Comparison of ENCODE assay signal across 9 mouse cellular contexts in genomic region chr7:19184250-19184649, GRCm38 (mm10). TPM values are rescaled to one million over a fixed set of nuclear protein-coding genes. Genes with fewer than 3 reads are reported as not detected.
DNase-seq lines count a peak whose midpoint lies in the region; ATAC-seq and TF ChIP-seq lines count a peak whose summit lies in the region.
"Had no signal": no experiment of that assay in that cellular context is flagged by ENCODE, and none has a peak within 500 bp of the region (broad histone marks: within the 10 kb centered on the region; RNA-seq: fewer than 3 reads in every experiment).

No protein-coding gene starts in this region.

- peak overlapping the region; percentile 64; the same call in 1 of the 2 replicates for H3K27ac ChIP-seq in embryonic facial prominence, embryonic 12.5 days
- no peak overlapping the region for H3K27ac ChIP-seq in embryonic facial prominence, embryonic 10.5 days (replicated peaks)
- H3K27ac ChIP-seq in kidney, adult 2 months (ENCODE audit: insufficient read depth, low read depth, low read length) = peak overlapping the region; percentile 42
- peak overlapping the region; percentile 67 for H3K27ac ChIP-seq in hindbrain, embryonic 14.5 days

- no peak for TF ChIP-seq POLR2A in kidney, adult 2 months (IDR thresholded peaks at IDR 0.05; ENCODE audit: low read depth, low read length)
- TF ChIP-seq POLR2A in lung, adult 2 months (IDR thresholded peaks at IDR 0.05; ENCODE audit: borderline replicate concordance, extremely low read depth, low read depth, low read length) = no peak

- no peak overlapping the region for H3K4me3 ChIP-seq in embryonic facial prominence, embryonic 12.5 days
- no peak overlapping the region for H3K4me3 ChIP-seq in embryonic facial prominence, embryonic 10.5 days
- H3K4me3 ChIP-seq in kidney, adult 2 months (ENCODE audit: insufficient read depth, low read depth, low read length) = no peak overlapping the region
- H3K4me3 ChIP-seq in hindbrain, embryonic 14.5 days (replicated peaks; ENCODE audit: low read length) = no peak overlapping the region
- no peak overlapping the region for H3K4me3 ChIP-seq in lung, adult 2 months (replicated peaks; ENCODE audit: extremely low read depth, low read depth, low read length)

- no peak for TF ChIP-seq CTCF in kidney, adult 2 months (conservative IDR thresholded peaks at IDR 0.05; ENCODE audit: insufficient read depth, insufficient read length, low read depth, low read length)
- TF ChIP-seq CTCF in lung, adult 2 months (IDR thresholded peaks at IDR 0.05; ENCODE audit: insufficient read depth, low read length) = no peak

- peaks cover 16% of the 10 kb centered on the region for H3K27me3 ChIP-seq in embryonic facial prominence, embryonic 12.5 days
- peaks cover 16% of the 10 kb centered on the region for H3K27me3 ChIP-seq in embryonic facial prominence, embryonic 10.5 days (replicated peaks; ENCODE audit: low read depth, poor library complexity, severe bottlenecking)
- no peaks in the 10 kb centered on the region for H3K27me3 ChIP-seq in kidney, adult 2 months (replicated peaks; ENCODE audit: control insufficient read depth, insufficient read depth, low read length)
- H3K27me3 ChIP-seq in hindbrain, embryonic 14.5 days (ENCODE audit: control insufficient read depth, insufficient read depth, low read length) = peaks cover 13% of the 10 kb centered on the region

- WGBS in embryonic facial prominence, embryonic 12.5 days = 89% methylated on average over 2 of the region's 2 CpGs
- 88% methylated on average over 2 of the region's 2 CpGs for WGBS in embryonic facial prominence, embryonic 10.5 days
- WGBS in kidney, adult 2 months = 63% methylated on average over 2 of the region's 2 CpGs
- 65% methylated on average over 2 of the region's 2 CpGs for WGBS in hindbrain, embryonic 14.5 days
- 74% methylated on average over 2 of the region's 2 CpGs for WGBS in lung, adult 2 months

- H3K4me1 ChIP-seq in embryonic facial prominence, embryonic 12.5 days = peaks cover 16% of the 10 kb centered on the region
- H3K4me1 ChIP-seq in embryonic facial prominence, embryonic 10.5 days = peaks cover 23% of the 10 kb centered on the region
- H3K4me1 ChIP-seq in kidney, adult 2 months (ENCODE audit: control insufficient read depth, insufficient read depth, low read length) = peaks cover 13% of the 10 kb centered on the region
- H3K4me1 ChIP-seq in hindbrain, embryonic 14.5 days (replicated peaks; ENCODE audit: control insufficient read depth, insufficient read depth, low read length) = peaks cover 14% of the 10 kb centered on the region
- H3K4me1 ChIP-seq in lung, adult 2 months (ENCODE audit: control insufficient read depth, insufficient read depth, low read length) = peaks cover 5% of the 10 kb centered on the region

- DNase-seq in embryonic facial prominence, embryonic 10.5 days (ENCODE audit: low spot score) = no peak
- peak; percentile 31 for DNase-seq in kidney, adult 2 months
- no peak for DNase-seq in kidney, adult 11 months
- peak; percentile 77 for DNase-seq in NIH3T3 (ENCODE audit: low read depth)
- no peak for DNase-seq in hindbrain, embryonic 14.5 days (ENCODE audit: low spot score)
- no peak for DNase-seq in lung, adult 2 months
- DNase-seq: lung, postnatal 10 days had no signal

- H3K4me2 ChIP-seq in embryonic facial prominence, embryonic 12.5 days (replicated peaks) = no peak overlapping the region
- H3K4me2 ChIP-seq in hindbrain, embryonic 14.5 days (replicated peaks) = no peak overlapping the region

- peaks cover 16% of the 10 kb centered on the region; the same call in 1 of the 2 replicates for H3K36me3 ChIP-seq in embryonic facial prominence, embryonic 12.5 days
- peaks cover 40% of the 10 kb centered on the region for H3K36me3 ChIP-seq in embryonic facial prominence, embryonic 10.5 days (replicated peaks)
- no peaks in the 10 kb centered on the region for H3K36me3 ChIP-seq in kidney, adult 2 months (ENCODE audit: control insufficient read depth, insufficient read depth, low read length)
- peaks cover 65% of the 10 kb centered on the region for H3K36me3 ChIP-seq in hindbrain, embryonic 14.5 days (replicated peaks; ENCODE audit: control insufficient read depth, insufficient read depth)

- H3K9ac ChIP-seq in embryonic facial prominence, embryonic 12.5 days = no peak overlapping the region
- H3K9ac ChIP-seq in hindbrain, embryonic 14.5 days = no peak overlapping the region

- no peak for ATAC-seq in embryonic facial prominence, embryonic 12.5 days (ENCODE audit: insufficient number of reproducible peaks, insufficient read depth, low FRiP score, low TSS enrichment)
- no peak for ATAC-seq in hindbrain, embryonic 14.5 days (ENCODE audit: low FRiP score)
- ATAC-seq in cerebellum, adult (ENCODE audit: insufficient number of reproducible peaks, low FRiP score, low TSS enrichment) = no peak

- no peaks in the 10 kb centered on the region for H3K9me3 ChIP-seq in embryonic facial prominence, embryonic 12.5 days
- no peaks in the 10 kb centered on the region for H3K9me3 ChIP-seq in embryonic facial prominence, embryonic 10.5 days
- H3K9me3 ChIP-seq in hindbrain, embryonic 14.5 days (ENCODE audit: control insufficient read depth, low read length) = no peaks in the 10 kb centered on the region

RNA-seq across cellular contexts. Expression of gene Eml2, which starts 8.0 kb away (rescaled TPM):
- 4.5 and 4.9 TPM in 2 replicates for polyA plus RNA-seq in embryonic facial prominence, embryonic 12.5 days (2016; fragmentation: Nextera tagmentation; extraction: Ambion mirVana)
- 5.2 and 6.2 TPM in 2 replicates for polyA plus RNA-seq in embryonic facial prominence, embryonic 10.5 days (2016; fragmentation: Nextera tagmentation; extraction: Ambion mirVana)
- polyA plus RNA-seq in kidney, adult 2 months (2012; rRNA removed) = 38.8 and 39.0 TPM in 2 replicates
- polyA plus RNA-seq in hindbrain, embryonic 14.5 days (2014; fragmentation: Nextera tagmentation; extraction: Ambion mirVana) = 3.4 and 3.6 TPM in 2 replicates
- polyA plus RNA-seq in lung, adult 2 months (2012; rRNA removed) = 73.7 and 81.5 TPM in 2 replicates

RNA-seq across cellular contexts. Expression of gene Gipr, which starts 18.3 kb away (rescaled TPM):
- 0.54 and 0.84 TPM in 2 replicates for polyA plus RNA-seq in embryonic facial prominence, embryonic 12.5 days (2016; fragmentation: Nextera tagmentation; extraction: Ambion mirVana)
- 1.4 and 1.6 TPM in 2 replicates for polyA plus RNA-seq in embryonic facial prominence, embryonic 10.5 days (2016; fragmentation: Nextera tagmentation; extraction: Ambion mirVana)
- polyA plus RNA-seq in kidney, adult 2 months (2012; rRNA removed) = 0.13 and 0.20 TPM in 2 replicates
- polyA plus RNA-seq in hindbrain, embryonic 14.5 days (2014; fragmentation: Nextera tagmentation; extraction: Ambion mirVana) = 0.62 and 1.1 TPM in 2 replicates
- 0.19 and 0.24 TPM in 2 replicates for polyA plus RNA-seq in lung, adult 2 months (2012; rRNA removed)

RNA-seq across cellular contexts. Expression of gene Gpr4, which starts 28.1 kb away (rescaled TPM):
- polyA plus RNA-seq in embryonic facial prominence, embryonic 12.5 days (2016; fragmentation: Nextera tagmentation; extraction: Ambion mirVana) = 1.4 and 1.7 TPM in 2 replicates
- polyA plus RNA-seq in embryonic facial prominence, embryonic 10.5 days (2016; fragmentation: Nextera tagmentation; extraction: Ambion mirVana) = 1.7 and 2.0 TPM in 2 replicates
- 10.1 and 10.8 TPM in 2 replicates for polyA plus RNA-seq in kidney, adult 2 months (2012; rRNA removed)
- 3.1 and 3.2 TPM in 2 replicates for polyA plus RNA-seq in hindbrain, embryonic 14.5 days (2014; fragmentation: Nextera tagmentation; extraction: Ambion mirVana)
- polyA plus RNA-seq in lung, adult 2 months (2012; rRNA removed) = 21.6 and 29.5 TPM in 2 replicates

RNA-seq across cellular contexts. Expression of gene Snrpd2, which starts 34.7 kb away (rescaled TPM):
- 149 and 166 TPM in 2 replicates for polyA plus RNA-seq in embryonic facial prominence, embryonic 12.5 days (2016; fragmentation: Nextera tagmentation; extraction: Ambion mirVana)
- polyA plus RNA-seq in embryonic facial prominence, embryonic 10.5 days (2016; fragmentation: Nextera tagmentation; extraction: Ambion mirVana) = 178 and 189 TPM in 2 replicates
- 34.8 and 42.2 TPM in 2 replicates for polyA plus RNA-seq in kidney, adult 2 months (2012; rRNA removed)
- polyA plus RNA-seq in hindbrain, embryonic 14.5 days (2014; fragmentation: Nextera tagmentation; extraction: Ambion mirVana) = 104 and 110 TPM in 2 replicates
- 16.2 and 20.1 TPM in 2 replicates for polyA plus RNA-seq in lung, adult 2 months (2012; rRNA removed)

RNA-seq across cellular contexts. Expression of gene Qpctl, which starts 35.2 kb away (rescaled TPM):
- polyA plus RNA-seq in embryonic facial prominence, embryonic 12.5 days (2016; fragmentation: Nextera tagmentation; extraction: Ambion mirVana) = 16.7 and 17.4 TPM in 2 replicates
- polyA plus RNA-seq in embryonic facial prominence, embryonic 10.5 days (2016; fragmentation: Nextera tagmentation; extraction: Ambion mirVana) = 14.6 and 15.1 TPM in 2 replicates
- 11.9 and 12.1 TPM in 2 replicates for polyA plus RNA-seq in kidney, adult 2 months (2012; rRNA removed)
- polyA plus RNA-seq in hindbrain, embryonic 14.5 days (2014; fragmentation: Nextera tagmentation; extraction: Ambion mirVana) = 19.1 and 20.3 TPM in 2 replicates
- polyA plus RNA-seq in lung, adult 2 months (2012; rRNA removed) = 11.1 and 14.9 TPM in 2 replicates

Comparison
In these comparisons a context has a peak if more than half of its experiments do, and no peak if none do; other contexts are left out.
1. DNase-seq: peak in kidney, adult 2 months (single experiment) and NIH3T3 (single experiment); none in embryonic facial prominence, embryonic 10.5 days (single experiment), kidney, adult 11 months (single experiment), hindbrain, embryonic 14.5 days (single experiment) and lung, adult 2 months (single experiment).